Mouse (Mus musculus) embryo, embryonic 9.5 days (tissue): ENCODE data around the gene Foxo4.

ENCODE experiments used
- DNase-seq: peaks from one replicate; pipeline ENCODE4 v3.0.0-alpha.2; 2017; ENCODE audit errors: extremely low spot score

The Foxo4 gene

DNA sequence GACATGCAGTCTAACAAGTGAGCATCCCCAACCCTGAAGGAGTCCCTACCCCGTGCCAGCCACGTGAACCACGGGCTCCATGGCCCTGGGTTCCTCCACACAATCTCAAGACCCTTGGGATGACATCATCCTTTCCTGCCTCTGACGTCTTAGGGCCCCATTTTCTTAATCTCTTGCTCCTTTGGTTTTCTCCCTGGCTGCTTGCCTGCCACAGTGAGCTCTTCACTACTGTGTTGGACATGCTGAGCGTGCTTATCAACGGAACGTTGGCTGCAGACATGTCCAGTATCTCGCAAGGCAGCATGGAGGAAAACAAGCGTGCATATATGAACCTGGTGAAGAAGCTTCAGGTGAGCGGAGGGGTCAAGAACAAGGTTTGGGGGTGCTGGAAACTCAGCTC lies 35.8 kb downstream of the Foxo4 start:
- no peak for DNase-seq

DNA sequence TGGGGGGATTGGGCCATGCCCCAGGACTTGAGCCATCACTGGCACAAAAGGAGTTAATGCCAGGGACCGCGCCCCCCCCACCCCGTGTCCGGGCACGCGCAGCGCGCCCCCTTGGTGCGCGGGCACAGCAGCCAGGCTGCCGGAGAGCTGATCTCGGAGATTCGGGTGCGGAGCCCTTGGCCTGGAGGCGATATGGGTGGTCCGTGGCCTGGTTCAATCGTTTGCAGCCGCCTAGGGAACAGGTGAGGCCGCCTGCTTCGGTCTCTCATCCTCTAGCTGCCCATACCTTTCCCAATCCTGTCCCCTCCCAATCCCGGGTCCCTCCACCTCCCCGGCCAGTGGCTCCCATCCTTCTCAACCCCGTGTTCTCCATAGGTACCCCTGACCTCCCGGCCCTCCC lies 44.7 kb downstream of the Foxo4 start, which contains the start of gene Nlgn3:
Nlgn3 (plus strand) TSS at position 114 of the 400 bp plus-strand sequence.
- DNase-seq = no peak

DNA sequence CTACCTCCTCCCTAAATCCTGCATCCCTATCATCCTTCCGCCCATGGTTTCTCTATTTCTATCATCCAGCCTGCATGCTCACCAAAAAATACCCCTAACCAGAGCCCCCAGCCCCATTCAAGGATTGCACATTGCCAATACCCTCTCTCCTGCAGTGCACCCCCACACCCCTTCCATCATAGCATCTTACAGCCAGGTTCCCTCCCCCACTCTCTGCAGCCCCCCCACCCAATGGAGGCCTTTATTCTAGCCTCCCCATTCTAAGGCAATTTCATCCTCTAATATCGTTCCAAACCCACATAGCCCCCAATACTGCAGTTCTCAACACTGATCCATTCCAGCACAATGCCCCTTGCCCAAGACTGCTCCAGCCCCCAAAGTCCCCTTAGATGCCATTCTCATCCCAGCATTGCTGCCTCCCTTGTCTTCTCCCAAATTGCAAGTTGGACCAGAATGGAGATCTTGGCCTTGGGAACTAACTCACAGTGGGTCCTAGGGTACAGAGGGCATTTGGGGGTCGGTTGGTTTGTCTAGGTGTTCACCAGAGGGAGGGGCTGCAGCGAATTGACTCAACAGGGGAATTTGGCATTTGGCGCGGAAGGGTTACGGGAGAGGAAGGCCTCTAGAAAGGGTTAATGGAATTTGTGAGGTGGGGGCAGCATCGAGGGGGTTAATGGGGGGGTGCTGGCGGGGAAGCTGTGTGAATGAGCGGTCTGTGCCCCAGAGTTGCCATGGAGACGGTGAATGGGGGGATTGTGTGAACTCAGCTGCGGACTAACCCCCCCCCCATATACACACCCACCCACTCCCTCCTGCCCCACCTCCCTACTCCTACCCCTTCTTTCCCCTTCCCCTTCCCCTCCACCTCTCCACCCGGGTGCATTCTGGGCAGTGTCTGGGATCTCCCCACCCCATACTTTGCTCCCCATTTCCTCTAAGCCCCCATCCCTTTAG lies 45.4 kb downstream of the Foxo4 start:
- peak; percentile 34 for DNase-seq

DNA sequence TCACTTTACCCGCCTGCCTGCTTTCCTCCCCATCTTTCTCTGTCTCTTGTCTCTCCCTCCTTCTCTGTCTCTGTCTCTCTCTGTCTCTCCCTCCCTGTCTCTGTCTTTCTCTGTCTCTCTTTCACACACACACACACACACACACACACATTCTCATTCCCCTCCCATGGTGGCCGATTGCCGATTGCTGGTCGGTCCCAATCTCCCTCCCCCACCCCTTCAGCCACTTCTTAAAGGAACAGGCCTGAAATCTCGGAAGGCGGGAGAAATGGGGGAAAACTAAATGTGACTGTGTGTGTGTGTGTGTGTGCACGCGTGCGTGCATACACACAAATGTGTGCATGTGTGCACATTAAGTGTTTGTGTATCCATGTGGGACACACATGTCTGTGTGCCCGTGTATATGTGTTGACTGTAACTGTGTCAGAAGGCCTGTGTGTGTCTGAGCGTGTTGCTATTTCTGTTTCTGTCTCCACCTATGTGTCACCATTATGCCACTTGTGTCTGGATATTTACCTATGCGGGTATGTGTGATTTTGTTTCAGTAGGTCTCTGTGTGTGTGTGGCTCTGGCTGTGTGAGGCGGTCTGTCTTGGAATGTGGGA lies 46.2 kb downstream of the Foxo4 start:
- peak; percentile 45 for DNase-seq

GRCm38 (mm10) chrX:101301654-101302053 lies 47.3 kb downstream of the Foxo4 start:
- DNase-seq = no peak

DNA sequence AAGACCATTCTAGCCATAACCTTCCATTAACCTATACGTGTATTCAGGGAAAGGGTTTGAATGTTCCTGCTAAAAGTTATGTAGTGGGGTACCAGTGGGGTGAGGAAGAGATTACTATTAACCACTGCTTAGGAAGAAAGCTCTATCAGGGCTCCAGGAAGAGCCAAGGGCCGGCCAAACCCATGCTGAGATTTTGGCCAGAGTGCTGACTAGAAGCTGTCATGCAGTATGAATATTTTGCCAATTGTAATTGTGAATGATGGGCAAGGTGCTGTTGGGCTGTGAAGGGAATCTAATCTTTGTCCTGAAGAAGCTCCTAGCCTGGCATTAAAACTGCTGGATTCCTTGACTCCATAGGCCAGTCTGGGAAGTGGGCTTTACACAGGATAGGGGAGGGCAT lies 50.3 kb downstream of the Foxo4 start:
- no peak for DNase-seq

GRCm38 (mm10) chrX:101309299-101309698 lies 55.0 kb downstream of the Foxo4 start:
- DNase-seq = no peak
